Mouse (Mus musculus) ovary, adult 2 months (tissue): ENCODE data around the gene Olfr1181. TPM values are rescaled to one million over a fixed set of nuclear protein-coding genes. Genes with fewer than 3 reads are reported as not detected.

ENCODE experiments used
- polyA plus RNA-seq: library from polyadenylated mRNA; depleted of rRNA; stranded (reverse); fragments of >200 nt; gene quantifications from 2 replicates; pipeline ENCODE4 v1.2.3, GENCODE M21; 2012; rRNA removed

The Olfr1181 gene
- not detected in 2 replicates for polyA plus RNA-seq

DNA sequence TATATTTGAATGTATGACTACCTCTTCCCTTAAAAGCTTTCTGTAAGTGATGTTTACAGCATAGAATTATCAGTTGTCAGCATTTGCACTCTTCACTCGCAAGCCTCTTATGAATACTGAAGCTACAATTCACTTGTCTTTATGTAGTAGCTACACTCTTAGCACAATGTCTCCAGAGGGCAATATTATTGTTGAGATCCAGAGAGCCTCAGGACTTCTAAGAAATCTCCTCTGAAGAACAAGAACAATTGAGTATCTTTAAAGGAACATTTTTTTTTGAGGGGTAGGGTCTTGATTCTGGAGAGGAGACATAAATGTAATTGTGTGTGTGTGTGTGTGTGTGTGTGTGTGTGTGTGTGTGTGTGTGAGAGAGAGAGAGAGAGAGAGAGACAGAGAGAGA lies at the start of gene Olfr1181:
Gene Olfr1181, minus strand, starts transcription at position 101 of the 400 bp plus-strand sequence.

DNA sequence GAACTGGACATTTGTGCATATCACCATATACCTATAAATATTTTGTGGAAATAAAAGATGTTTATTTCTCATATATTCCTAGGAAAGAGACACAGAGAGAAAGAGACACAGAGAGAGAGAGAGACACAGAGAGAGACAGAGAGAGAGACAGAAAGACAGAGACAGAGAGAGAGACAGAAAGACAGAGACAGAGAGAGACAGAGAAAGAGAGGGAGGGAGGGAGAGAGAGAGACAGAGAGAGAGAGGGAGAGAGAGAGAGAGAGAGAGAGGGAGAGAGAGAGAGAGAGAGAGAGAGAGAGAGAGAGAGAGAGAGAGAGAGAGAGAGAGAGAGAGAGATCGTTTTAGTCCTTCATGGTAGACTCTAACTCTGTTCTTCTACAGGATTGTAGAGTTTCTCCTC lies 28.6 kb upstream of the Olfr1181 start, which contains the start of gene Olfr1183:
Gene Olfr1183, plus strand, starts transcription at position 301 of the 400 bp plus-strand sequence.

DNA sequence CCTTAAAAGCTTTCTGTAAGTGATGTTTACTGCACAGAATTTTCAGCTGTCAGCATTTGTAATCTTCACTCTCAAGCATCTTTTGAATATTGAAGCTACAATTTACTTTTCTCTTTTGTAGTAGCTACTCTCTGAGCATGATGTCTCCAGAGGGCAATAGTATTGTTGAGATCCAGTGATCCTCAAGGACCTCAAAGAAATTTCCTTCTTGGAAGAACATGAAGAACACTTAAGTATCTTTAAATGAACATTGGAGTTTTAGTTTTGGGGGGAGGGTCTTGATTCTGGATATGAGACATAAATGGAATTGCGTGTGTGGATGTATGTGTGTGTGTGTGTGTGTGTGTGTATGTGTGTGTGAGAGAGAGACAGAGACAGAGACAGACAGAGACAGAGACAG lies 23.1 kb upstream of the Olfr1181 start, which contains the start of gene Gm13757:
Gene Gm13757, minus strand, starts transcription at position 101 of the 400 bp plus-strand sequence.

DNA sequence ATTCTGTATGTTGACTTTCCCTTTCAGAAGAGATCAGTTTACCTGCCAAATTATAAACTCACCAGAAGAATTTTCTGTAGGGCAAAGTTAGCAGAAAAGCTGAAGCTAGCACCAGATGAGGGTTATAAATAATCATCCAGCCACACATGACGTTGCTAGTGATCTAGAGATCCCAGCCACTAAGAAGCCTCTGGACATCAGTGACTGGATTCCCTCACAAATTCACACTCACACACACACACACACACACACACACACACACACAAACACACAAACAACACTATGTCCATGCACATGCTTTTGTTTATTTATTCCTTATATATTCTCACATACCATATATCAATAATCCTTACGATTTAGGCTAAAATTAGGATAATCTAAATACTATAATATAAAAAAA lies 6.9 kb downstream of the Olfr1181 start, which contains the start of gene Olfr1180:
Gene Olfr1180, minus strand, starts transcription at position 101 of the 400 bp plus-strand sequence.

DNA sequence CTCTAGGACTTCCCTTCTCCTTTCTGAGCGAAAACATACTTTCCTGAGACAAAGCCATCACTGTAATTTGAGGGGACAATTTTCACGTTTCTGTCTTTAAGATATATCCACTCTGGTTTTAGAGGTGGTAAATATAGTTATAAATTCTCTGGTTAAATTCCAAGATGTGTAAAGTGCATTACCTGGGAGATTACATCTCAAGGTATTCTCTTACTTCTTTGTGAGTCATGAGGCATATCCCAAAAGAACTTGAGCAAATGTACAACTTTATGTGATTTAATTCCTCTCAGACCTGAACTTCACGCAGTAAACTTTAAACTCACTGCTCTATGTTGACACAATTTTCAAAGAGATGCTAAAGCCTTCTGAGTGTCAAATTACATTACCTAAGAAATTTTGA lies 19.6 kb downstream of the Olfr1181 start, which contains the start of gene Olfr1179:
Gene Olfr1179, minus strand, starts transcription at position 101 of the 400 bp plus-strand sequence.

DNA sequence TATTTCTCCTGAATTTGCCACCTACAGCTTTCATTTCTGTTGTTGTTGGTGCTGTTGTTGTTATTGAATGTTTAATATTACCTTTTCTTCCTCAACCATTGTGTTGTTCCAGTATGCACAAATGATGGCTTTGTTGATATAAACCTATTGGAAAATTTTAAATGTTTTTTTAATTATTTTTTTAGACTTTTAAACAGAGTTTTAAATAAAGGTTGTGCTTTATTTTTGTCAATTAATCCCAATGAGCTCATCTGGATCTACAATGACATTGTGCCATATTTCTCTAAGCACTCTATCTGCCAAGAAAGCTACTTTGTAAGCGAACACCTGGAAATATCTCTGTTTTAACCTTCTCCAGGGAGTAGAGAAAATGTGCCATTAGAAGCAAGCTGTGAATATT lies 39.2 kb downstream of the Olfr1181 start, which contains the start of gene Olfr1178:
Gene Olfr1178, plus strand, starts transcription at position 301 of the 400 bp plus-strand sequence.

Other genes starting within 250 kb of the Olfr1181 start
- not detected in 2 replicates for gene Olfr1168, start 244.3 kb downstream of the Olfr1181 start, polyA plus RNA-seq
- not detected in 2 replicates for gene Olfr1170, start 197.8 kb downstream of the Olfr1181 start, polyA plus RNA-seq
- not detected in 2 replicates for gene Olfr1173, start 146.3 kb downstream of the Olfr1181 start, polyA plus RNA-seq
- gene Olfr1174-ps, start 111.0 kb downstream of the Olfr1181 start, polyA plus RNA-seq: not detected in 2 replicates
- not detected in 2 replicates for gene Olfr1175-ps, start 99.0 kb downstream of the Olfr1181 start, polyA plus RNA-seq
- gene Olfr1176, start 89.5 kb downstream of the Olfr1181 start, polyA plus RNA-seq: not detected in 2 replicates
- not detected in 2 replicates for gene Olfr1177-ps, start 79.7 kb downstream of the Olfr1181 start, polyA plus RNA-seq
- not detected in 2 replicates for gene Olfr1178, start 39.1 kb downstream of the Olfr1181 start, polyA plus RNA-seq
- not detected in 2 replicates for gene Olfr1179, start 19.7 kb downstream of the Olfr1181 start, polyA plus RNA-seq
- gene Olfr1180, start 7.0 kb downstream of the Olfr1181 start, polyA plus RNA-seq: not detected in 2 replicates
- gene Gm13757, start 23.0 kb upstream of the Olfr1181 start, polyA plus RNA-seq: not detected in 2 replicates
- gene Olfr1183, start 28.7 kb upstream of the Olfr1181 start, polyA plus RNA-seq: not detected in 2 replicates
- not detected in 2 replicates for gene Olfr1184, start 57.4 kb upstream of the Olfr1181 start, polyA plus RNA-seq
- not detected in 2 replicates for gene Olfr1185-ps1, start 67.1 kb upstream of the Olfr1181 start, polyA plus RNA-seq
- gene Olfr1186, start 92.4 kb upstream of the Olfr1181 start, polyA plus RNA-seq: not detected in 2 replicates
- gene Olfr1188, start 130.8 kb upstream of the Olfr1181 start, polyA plus RNA-seq: not detected in 2 replicates
- gene Olfr1189, start 160.3 kb upstream of the Olfr1181 start, polyA plus RNA-seq: not detected in 2 replicates
- not detected in 2 replicates for gene Olfr1191-ps1, start 214.4 kb upstream of the Olfr1181 start, polyA plus RNA-seq
- gene Olfr1192-ps1, start 222.3 kb upstream of the Olfr1181 start, polyA plus RNA-seq: not detected in 2 replicates
- not detected in 2 replicates for gene Olfr1193, start 249.5 kb upstream of the Olfr1181 start, polyA plus RNA-seq